Mouse (Mus musculus) liver, postnatal 0 days (tissue): ENCODE results near the gene Chrna4. TPM values are rescaled to one million over a fixed set of nuclear protein-coding genes. Genes with fewer than 3 reads are reported as not detected.
A peak's percentile ranks its signal among the peaks of the same experiment; 100 is the strongest.

Experiments used
- ATAC-seq: fragments of 200-750 bp; cut with Nextera tagmentation; 2 replicates; pipeline ENCODE4 v1.8.0; 2017; ENCODE audit warnings: mild to moderate bottlenecking, moderate library complexity
- DNase-seq: peaks from one replicate; pipeline ENCODE4 v3.0.0-alpha.2; 2016
- H3K27ac ChIP-seq: fragments of 300-500 bp; sonication (generic); 2 replicates; pipeline ENCODE4 v1.5.1; 2014; ENCODE audit warnings: antibody characterized with exemption, moderate library complexity, mild to moderate bottlenecking, low read depth
- H3K27me3 ChIP-seq: fragments of 300-500 bp; sonication (generic); 2 replicates; pipeline ENCODE4 v1.6.1; 2014; ENCODE audit warnings: low read length, control low read depth, mixed read lengths; ENCODE audit not compliant: insufficient read depth
- H3K36me3 ChIP-seq: fragments of 300-500 bp; sonication (generic); replicated peaks from 2 replicates; pipeline ENCODE4 v1.6.1; 2014; ENCODE audit warnings: mild to moderate bottlenecking, control low read depth, low read length, moderate library complexity, mixed read lengths; ENCODE audit not compliant: insufficient read depth
- H3K4me1 ChIP-seq: fragments of 300-500 bp; sonication (generic); 2 replicates; pipeline ENCODE4 v1.6.1; 2014; ENCODE audit warnings: antibody characterized with exemption, mild to moderate bottlenecking, control low read depth; ENCODE audit not compliant: insufficient read depth
- H3K4me2 ChIP-seq: fragments of 300-500 bp; sonication (generic); 2 replicates; pipeline ENCODE4 v1.6.1; 2014; ENCODE audit warnings: low read depth, mild to moderate bottlenecking, low read length, moderate library complexity, mixed read lengths
- H3K4me3 ChIP-seq: fragments of 300-500 bp; sonication (generic); 2 replicates; pipeline ENCODE4 v1.5.1; 2014; ENCODE audit warnings: low read depth, low read length
- H3K9ac ChIP-seq: fragments of 300-500 bp; sonication (generic); replicated peaks from 2 replicates; pipeline ENCODE4 v1.6.1; 2014; ENCODE audit warnings: mild to moderate bottlenecking, moderate library complexity
- H3K9me3 ChIP-seq: fragments of 300-500 bp; sonication (generic); 2 replicates; pipeline ENCODE4 v1.6.1; 2016; ENCODE audit warnings: mild to moderate bottlenecking, control low read depth, low read length, mixed read lengths
- CTCF ChIP-seq: sonication (generic); IDR thresholded peaks from 2 replicates; pipeline ENCODE4 v1.5.1; 2016; ENCODE audit warnings: antibody characterized with exemption, low read depth
- EP300 ChIP-seq: IDR thresholded peaks from 2 replicates; pipeline ENCODE4 v1.6.1; 2016; ENCODE audit warnings: antibody characterized with exemption, low read depth, mild to moderate bottlenecking
- WGBS: fragments of 180-500 bp; shearing (Covaris S2); extraction: QIAGEN DNeasy Blood & Tissue Kit; methylation state at CpG from one replicate; pipeline ENCODE4 v1.1.7; 2014; ENCODE audit not compliant: insufficient replicate concordance; 5-methylcytosine and 5-hydroxymethylcytosine counted together
- polyA plus RNA-seq: library from polyadenylated mRNA; unstranded; fragments of >200 nt; fragmentation: Nextera tagmentation; extraction: Ambion mirVana; gene quantifications from 2 replicates; pipeline ENCODE4 v1.2.1, GENCODE M21; 2015

Chrna4 gene
- polyA plus RNA-seq, 1 experiment from 2014 or later, result 0.02 TPM

- Histone ChIP-seq H3K36me3 (no peaks in the 10 kb centered on the region), H3K4me3 (no peak overlapping the region), H3K4me1 (no peaks in the 10 kb centered on the region), H3K9ac (no peak overlapping the region), H3K27ac (no peak overlapping the region), H3K4me2 (no peak overlapping the region), H3K27me3 (peaks cover 19% of the 10 kb centered on the region), H3K9me3 (no peaks in the 10 kb centered on the region)
- ATAC-seq (no peak), DNase-seq (no peak)
- TF ChIP-seq CTCF (no peak), EP300 (no peak)
- 62% methylated on average over 6 of the region's 6 CpGs for WGBS
Measured at GRCm38 (mm10) chr2:181033310-181033709, 10.0 kb downstream of the Chrna4 start.

GRCm38 (mm10) chr2:181032407-181032806 lies 10.9 kb downstream of the Chrna4 start:
- DNase-seq, result no peak
- Histone ChIP-seq H3K9ac (no peak overlapping the region), H3K9me3 (no peaks in the 10 kb centered on the region), H3K4me2 (no peak overlapping the region), H3K4me1 (no peaks in the 10 kb centered on the region), H3K36me3 (no peaks in the 10 kb centered on the region), H3K27ac (no peak overlapping the region), H3K4me3 (no peak overlapping the region), H3K27me3 (peaks cover 10% of the 10 kb centered on the region)
- ATAC-seq, result no peak
- peak; percentile 35; the same call in 1 of the 2 replicates for TF ChIP-seq CTCF
- no peak for TF ChIP-seq EP300
- 37% methylated on average over 5 of the region's 5 CpGs for WGBS

- no peaks in the 10 kb centered on the region for H3K9me3 ChIP-seq
- H3K4me3 ChIP-seq, result no peak overlapping the region
- no peak for DNase-seq
- no peak overlapping the region for H3K4me2 ChIP-seq
- H3K36me3 ChIP-seq, result no peaks in the 10 kb centered on the region
- H3K27me3 ChIP-seq, result peaks cover 2% of the 10 kb centered on the region; the same call in 1 of the 2 replicates
- ATAC-seq, result no peak
- no peak overlapping the region for H3K27ac ChIP-seq
- no peaks in the 10 kb centered on the region for H3K4me1 ChIP-seq
- no peak overlapping the region for H3K9ac ChIP-seq
- 72% methylated on average over 11 of the region's 11 CpGs for WGBS
- TF ChIP-seq CTCF (no peak), EP300 (no peak)
Measured at GRCm38 (mm10) chr2:181031406-181031934, 11.9 kb downstream of the Chrna4 start.

- H3K36me3 ChIP-seq, result no peaks in the 10 kb centered on the region
- ATAC-seq, result no peak
- no peaks in the 10 kb centered on the region for H3K4me1 ChIP-seq
- no peaks in the 10 kb centered on the region for H3K9me3 ChIP-seq
- no peak for TF ChIP-seq CTCF
- TF ChIP-seq EP300, result no peak
- H3K4me2 ChIP-seq, result no peak overlapping the region
- no peak overlapping the region for H3K4me3 ChIP-seq
- DNase-seq, result no peak
- H3K27ac ChIP-seq, result no peak overlapping the region
- H3K9ac ChIP-seq, result no peak overlapping the region
- WGBS, result 65% methylated on average over 5 of the region's 5 CpGs
- no peaks in the 10 kb centered on the region for H3K27me3 ChIP-seq
Measured at GRCm38 (mm10) chr2:181008339-181008738, 35.0 kb downstream of the Chrna4 start.

GRCm38 (mm10) chr2:181007054-181007453 lies 36.3 kb downstream of the Chrna4 start:
- Histone ChIP-seq H3K9ac (no peak overlapping the region), H3K9me3 (no peaks in the 10 kb centered on the region), H3K4me1 (no peaks in the 10 kb centered on the region), H3K4me2 (no peak overlapping the region), H3K27ac (no peak overlapping the region), H3K4me3 (no peak overlapping the region), H3K36me3 (no peaks in the 10 kb centered on the region), H3K27me3 (no peaks in the 10 kb centered on the region)
- 57% methylated on average over 4 of the region's 4 CpGs for WGBS
- TF ChIP-seq CTCF, result no peak
- ATAC-seq (no peak), DNase-seq (no peak)

GRCm38 (mm10) chr2:180996905-180997304 lies 46.4 kb downstream of the Chrna4 start:
- H3K4me2 ChIP-seq, result no peak overlapping the region
- no peak for DNase-seq
- WGBS, result 68% methylated on average over 3 of the region's 3 CpGs

GRCm38 (mm10) chr2:180996436-180996835 lies 46.9 kb downstream of the Chrna4 start:
- Histone ChIP-seq H3K4me3 (no peak overlapping the region), H3K9ac (no peak overlapping the region), H3K27me3 (no peaks in the 10 kb centered on the region), H3K4me1 (no peaks in the 10 kb centered on the region), H3K36me3 (no peaks in the 10 kb centered on the region), H3K27ac (no peak overlapping the region), H3K4me2 (no peak overlapping the region), H3K9me3 (no peaks in the 10 kb centered on the region)
- DNase-seq (peak; percentile 34), ATAC-seq (0 out of 2 replicates have a peak, but pooled peaks have one; percentile 33)
- no peak for TF ChIP-seq EP300
- peak; percentile 89 for TF ChIP-seq CTCF
- 6% methylated on average over 5 of the region's 5 CpGs for WGBS

More at GRCm38 (mm10) chr2:180996905-180997304, 46.4 kb downstream of the Chrna4 start:
- Histone ChIP-seq H3K9me3 (no peaks in the 10 kb centered on the region), H3K27me3 (no peaks in the 10 kb centered on the region), H3K9ac (no peak overlapping the region), H3K27ac (no peak overlapping the region), H3K4me3 (no peak overlapping the region), H3K4me1 (no peaks in the 10 kb centered on the region), H3K36me3 (no peaks in the 10 kb centered on the region)
- no peak for ATAC-seq
- TF ChIP-seq CTCF, result no peak
- TF ChIP-seq EP300, result no peak
